Mouse (Mus musculus): ENCODE measurements around the gene Pdcd2.

DNA sequence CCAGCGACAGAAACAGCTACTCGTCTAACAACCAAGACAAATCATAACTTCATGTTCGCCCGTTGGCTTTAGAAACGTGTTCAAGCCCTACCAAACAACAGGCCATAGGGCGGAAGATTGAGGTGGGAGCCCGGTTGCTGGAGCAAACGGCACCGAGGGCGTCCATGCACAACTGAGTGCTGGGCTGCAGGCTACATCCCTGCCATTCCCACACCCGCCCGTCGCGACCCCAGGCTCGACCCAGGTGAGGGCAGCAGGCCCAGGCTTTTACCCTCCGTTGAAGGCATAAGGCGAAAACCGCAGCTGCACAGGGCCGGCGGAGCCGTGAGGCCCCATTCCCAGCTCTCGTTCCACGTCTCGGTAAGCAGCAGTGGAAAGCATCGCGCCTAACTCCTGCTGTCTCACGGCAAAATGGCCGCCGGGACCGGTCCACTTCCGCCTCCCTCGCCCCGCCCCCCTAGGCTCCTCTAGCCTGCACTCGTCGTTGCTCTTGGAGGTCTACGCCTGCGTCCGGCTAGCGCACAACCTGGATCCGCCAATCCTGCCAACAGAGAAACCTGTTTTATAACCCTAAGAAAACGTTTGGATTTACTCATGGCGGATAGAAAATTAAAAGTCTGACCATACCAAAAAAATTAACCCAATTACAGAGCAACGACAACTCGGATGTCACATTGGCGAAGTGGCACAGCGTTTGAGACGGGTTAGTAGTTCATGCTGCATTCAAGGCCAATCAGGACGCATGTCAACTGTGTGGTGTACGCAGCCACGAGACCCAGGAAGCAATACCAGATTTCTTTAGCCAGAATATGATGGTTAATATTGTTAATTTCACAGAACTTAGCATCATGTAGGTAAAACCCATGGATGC lies 29.0 kb downstream of the Pdcd2 start:
- TF ChIP-seq CTCF (IDR thresholded peaks at IDR 0.05; ENCODE audit: low read depth, low read length), result no peak
- no peak for TF ChIP-seq POLR2A (IDR thresholded peaks at IDR 0.05; ENCODE audit: borderline replicate concordance, low read depth, low read length)

All from bone marrow macrophage, adult 2 months (primary cell).